Mouse (Mus musculus) induced T-regulatory cell, adult 2 months (primary cell): ENCODE measurements at regions not wholly inside any gene's neighbourhood (a gene's known extent, or its start where the extent isn't known, plus 50 kb on each side); places are given as distances from the start of the nearest gene placed in this dataset.

ENCODE experiments used
- DNase-seq: peaks from one replicate; pipeline ENCODE4 v3.0.0-alpha.2; 2012; ENCODE audit warnings: low read depth

DNA sequence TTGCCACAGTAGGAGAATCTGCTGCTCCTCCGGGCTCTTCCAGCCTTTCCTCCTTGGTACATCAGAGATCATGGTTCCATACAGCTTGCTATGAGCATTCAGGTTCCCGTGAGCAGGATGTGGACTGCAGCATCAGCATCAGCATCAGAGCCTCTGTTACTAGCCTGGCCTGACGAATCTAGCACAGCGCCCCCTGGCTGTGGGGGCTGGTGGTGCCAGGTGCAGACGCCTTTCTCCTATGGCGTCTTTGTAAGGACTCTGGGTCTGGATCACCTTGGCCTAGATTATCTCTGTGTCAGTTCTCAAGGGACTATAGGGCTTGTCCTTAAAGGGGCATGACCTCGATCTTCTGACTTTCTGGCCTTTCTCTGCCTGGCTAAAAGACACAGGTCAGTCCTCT, 86.0 kb upstream of the Runx3 start:
- DNase-seq: peak; percentile 76

DNA sequence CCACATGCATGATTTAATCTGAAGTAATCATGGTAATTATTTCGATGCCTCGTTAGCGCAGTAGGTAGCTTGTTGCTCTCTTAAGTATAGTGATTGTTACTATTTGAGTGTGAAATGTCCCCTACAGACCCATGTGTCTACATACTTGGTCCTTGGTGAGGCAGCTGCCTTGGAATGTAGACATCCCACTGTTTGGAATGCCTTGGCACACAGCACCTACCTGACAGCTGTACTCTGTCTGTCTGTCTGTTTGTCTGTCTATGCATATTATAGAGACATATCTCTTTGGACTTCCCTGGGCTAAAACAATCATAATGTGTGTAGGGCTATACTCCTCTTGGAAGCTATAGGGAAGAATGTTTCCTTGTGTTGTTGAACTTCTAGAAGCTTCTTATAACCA, 83.7 kb upstream of the Runx3 start:
- DNase-seq: no peak

DNA sequence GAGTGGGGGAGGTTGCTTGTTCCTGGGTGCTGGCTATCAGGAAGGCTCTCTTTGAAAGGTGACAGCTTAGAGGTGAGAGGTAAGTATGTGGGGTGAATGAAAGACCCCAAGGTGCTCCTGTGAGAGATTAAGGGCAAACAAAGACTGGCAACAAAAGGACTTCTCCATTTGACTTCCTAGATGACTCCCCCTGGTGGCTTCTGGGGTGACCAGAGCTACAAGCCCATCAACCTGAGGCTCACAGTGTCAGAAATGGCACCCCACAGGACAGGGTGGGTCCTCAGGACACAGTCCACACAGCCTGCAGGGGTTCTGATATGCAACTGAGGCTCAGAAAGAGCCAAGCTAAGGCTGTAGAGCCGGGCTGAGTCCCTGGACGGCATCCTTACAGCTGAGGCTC, 81.2 kb upstream of the Runx3 start:
- peak; percentile 41 for DNase-seq

- DNase-seq: no peak
Measured at GRCm38 (mm10) chr4:135041921-135042320, 78.5 kb upstream of the Runx3 start.

GRCm38 (mm10) chr4:135042501-135042900, 78.0 kb upstream of the Runx3 start:
- no peak for DNase-seq

GRCm38 (mm10) chr4:135045054-135045453, 75.4 kb upstream of the Runx3 start:
- DNase-seq: no peak

DNA sequence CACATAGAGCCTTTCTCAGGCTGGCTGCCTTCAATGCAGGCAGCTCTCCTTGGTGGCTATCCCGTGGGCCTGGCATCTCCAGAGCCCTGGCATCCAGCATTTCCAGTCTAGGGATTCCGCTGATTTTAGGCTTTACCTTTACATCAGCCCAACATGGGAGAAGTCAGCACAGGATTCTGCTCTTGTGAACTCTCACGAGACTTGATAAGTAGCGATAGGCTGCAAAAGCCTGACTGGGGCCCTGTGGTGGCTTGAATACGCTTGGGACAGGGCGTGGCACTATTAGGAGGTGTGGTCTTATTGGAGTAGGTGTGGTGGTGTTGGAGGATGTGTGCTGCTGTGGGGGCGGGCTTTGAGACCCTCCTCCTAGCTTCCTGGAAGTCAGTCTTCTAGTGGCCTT, 73.8 kb upstream of the Runx3 start:
- DNase-seq: no peak

DNA sequence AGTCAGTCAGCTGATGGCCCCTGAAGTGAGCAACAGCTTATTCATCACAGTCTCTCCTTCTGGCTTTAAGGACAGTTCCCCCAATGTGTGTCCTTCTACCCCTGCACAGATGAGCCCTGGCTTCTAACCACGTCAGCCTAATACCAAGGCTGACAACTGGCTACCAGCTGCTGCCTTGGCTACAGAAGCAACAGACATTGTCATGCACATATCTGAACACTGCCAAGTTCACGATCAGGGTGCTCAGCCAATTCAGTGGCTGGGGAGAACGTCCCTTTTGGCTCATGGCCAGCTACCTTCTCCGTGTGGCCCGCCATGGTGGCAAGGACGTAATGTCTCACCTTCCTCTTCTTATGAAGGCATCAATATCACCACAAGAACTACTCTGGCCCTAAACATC, 73.2 kb upstream of the Runx3 start:
- DNase-seq: no peak

DNA sequence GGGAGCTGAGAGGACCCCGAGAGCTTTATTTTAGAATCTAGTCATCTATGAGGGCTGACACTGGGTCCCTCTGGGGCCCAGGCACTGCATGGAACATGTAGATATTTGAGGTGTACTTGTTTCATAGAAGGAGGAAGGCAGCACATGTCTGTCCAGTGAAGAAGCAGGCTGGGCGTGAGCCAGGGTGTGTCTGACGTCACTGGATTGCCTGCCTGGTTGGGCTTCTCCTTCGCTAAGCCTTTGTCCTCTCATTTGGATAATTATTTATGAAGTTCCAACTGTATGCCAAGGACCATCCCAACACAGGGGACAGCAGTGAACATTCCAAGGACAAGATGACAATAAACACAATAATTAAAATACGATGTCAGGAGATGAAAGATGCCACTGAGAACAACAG, 72.7 kb upstream of the Runx3 start:
- no peak for DNase-seq

DNA sequence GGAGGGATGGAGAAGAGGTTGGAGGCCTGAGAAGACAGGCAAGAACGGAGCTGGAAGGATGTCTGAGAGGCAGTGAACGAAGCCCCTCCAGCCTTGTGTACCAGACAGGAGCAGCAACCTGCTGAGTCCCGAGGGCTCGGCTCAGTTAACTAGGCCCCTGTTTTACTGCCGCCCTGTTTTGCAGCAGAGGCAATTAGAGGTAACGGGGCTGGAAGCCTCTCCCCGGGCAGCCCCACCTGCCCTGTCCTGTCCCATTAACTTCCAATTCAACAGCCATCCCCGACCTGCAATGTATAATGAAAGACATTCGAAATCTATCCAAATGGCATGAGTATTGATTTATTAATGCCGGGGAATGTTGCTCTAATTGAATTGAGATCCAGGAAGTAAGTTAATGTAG, 70.5 kb upstream of the Runx3 start:
- no peak for DNase-seq

GRCm38 (mm10) chr4:135051466-135051865, 69.0 kb upstream of the Runx3 start:
- no peak for DNase-seq

DNA sequence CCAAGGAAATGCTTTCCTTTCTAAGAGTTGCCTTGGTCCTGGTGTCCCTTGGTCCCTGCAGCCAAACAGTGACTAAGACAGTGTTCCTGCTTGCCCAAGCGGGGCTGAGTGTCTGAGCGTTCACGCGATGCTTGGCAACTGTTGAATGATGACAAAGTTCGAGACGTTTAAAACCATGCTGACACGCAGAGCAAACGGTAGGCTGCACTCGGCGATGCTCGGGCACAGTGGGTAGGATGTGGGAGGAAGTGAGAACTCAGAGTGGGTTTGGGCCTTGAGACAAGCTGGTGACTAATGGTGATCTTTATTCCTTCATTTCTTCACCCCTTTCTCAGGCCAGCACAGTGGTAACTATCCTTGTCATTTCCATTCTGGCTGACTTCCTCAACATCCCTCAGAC, 66.9 kb upstream of the Runx3 start:
- no peak for DNase-seq

GRCm38 (mm10) chr4:135054353-135054752, 66.1 kb upstream of the Runx3 start:
- no peak for DNase-seq

- no peak for DNase-seq
Measured at GRCm38 (mm10) chr4:135056371-135056770, 64.1 kb upstream of the Runx3 start.

DNA sequence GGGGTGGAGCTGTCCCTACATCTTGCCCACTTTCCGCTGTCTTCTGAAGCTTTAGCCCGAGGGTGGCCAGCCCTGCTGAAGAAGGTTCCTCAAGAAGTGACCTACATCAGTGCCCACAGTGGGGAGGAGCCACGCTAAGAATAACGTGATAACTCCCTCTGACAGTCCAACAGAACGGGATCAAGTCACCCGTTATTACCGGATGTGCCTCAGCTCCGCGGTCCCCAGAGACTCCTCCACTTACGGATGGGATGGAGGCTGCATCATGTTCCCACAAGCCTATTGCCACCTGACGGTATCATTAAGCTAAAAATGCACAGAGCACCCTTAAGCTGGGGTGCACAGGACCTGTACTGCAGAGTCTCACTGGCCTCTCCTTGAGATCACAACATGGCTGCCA, 63.2 kb upstream of the Runx3 start:
- DNase-seq: no peak

DNA sequence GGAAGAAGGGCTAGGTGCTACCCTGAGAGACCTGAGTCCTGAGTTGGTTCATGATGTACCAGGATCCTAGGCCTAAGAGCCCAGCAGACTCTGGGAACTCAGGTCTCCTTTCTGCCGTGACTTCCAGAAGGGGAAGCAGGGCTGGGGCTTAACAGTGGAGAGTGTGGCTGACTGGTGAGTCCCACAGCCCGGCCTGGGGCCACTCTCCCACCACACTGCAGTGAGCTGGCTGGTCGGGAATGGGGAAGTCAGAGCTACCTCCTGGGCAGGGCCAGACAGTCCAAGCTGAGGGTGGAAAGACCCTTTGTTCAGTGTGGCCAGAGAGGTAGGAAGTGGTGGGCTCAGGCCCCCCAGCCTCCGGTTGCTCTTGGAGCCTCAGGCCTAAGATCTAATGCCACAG, 61.6 kb upstream of the Runx3 start:
- no peak for DNase-seq

DNA sequence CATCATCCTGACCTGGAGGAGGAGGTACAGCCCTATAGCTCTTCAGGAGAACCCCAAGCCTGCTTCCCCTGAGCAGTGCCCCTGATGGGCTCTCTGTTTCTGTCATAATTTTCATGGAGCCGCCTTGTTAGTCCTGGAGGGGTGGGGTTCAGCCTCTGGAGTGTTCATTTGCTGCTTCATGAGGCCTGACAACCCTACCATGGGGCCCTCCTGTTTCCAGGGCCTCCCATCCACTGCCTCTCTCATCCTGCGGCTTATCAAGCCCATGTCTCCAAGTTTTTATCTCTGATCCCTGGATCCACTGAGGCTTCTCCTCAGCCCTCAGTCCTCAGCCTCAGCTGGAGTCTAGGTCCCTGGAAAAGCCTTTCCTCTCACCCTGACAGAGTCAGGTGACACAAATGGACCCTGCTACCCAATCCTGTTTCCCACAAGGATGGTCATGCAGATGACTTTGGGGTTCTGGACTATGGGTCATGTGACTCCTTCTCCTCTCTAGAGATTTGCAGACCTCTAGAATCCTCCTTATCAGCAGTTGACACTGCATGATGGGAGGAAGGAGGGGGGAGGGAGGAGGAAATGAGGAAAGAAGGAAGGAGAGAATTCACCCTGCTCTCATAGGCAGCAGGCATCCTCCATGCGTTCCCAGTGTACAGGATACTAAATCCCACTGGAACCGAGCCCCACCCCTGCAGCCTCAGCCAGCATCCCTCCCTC, 59.3 kb upstream of the Runx3 start:
- no peak for DNase-seq

- DNase-seq: peak; percentile 95
Measured at GRCm38 (mm10) chr4:135066766-135067479, 53.5 kb upstream of the Runx3 start.

DNA sequence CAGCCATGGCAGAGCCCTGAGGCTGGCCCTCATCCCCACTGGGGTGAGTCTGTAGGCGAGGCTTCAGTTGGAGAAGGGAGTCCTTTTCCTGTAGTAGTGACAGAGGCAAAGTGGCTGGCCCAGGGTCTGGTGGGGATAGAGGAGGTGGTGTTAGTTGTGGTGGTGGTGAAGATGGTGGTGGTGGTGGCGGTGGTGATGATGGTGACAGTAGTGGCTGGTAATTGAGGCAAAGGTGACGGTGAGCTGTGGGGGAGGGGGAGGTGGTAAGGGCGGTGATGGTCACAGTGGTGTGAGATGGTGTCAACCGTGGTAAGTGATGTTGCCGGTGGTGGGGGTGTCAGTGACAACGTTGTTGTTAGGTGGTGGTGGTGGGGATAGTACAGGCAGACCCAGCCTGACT, 52.6 kb upstream of the Runx3 start:
- DNase-seq: peak; percentile 48

GRCm38 (mm10) chr4:135069818-135070217, 50.6 kb upstream of the Runx3 start:
- peak; percentile 40 for DNase-seq
